Mouse (Mus musculus) G1E (cell line): ENCODE results near the gene Gm28230. TPM values are rescaled to one million over a fixed set of nuclear protein-coding genes. Genes with fewer than 3 reads are reported as not detected.
A peak's percentile ranks its signal among the peaks of the same experiment; 100 is the strongest.

ENCODE experiments used
- ATAC-seq: 2 replicates; pipeline ENCODE4 v1.8.0; 2016; ENCODE audit warnings: mild to moderate bottlenecking; ENCODE audit not compliant: insufficient number of reproducible peaks, poor library complexity, low FRiP score, severe bottlenecking; ENCODE audit errors: extremely low read depth
- DNase-seq: peaks from one replicate; pipeline ENCODE4 v3.0.0; 2012; ENCODE audit warnings: low spot score
- H3K27me3 ChIP-seq: 2 replicates; pipeline ENCODE4 v1.6.1; 2012; ENCODE audit warnings: mild to moderate bottlenecking, low read length, inconsistent platforms; ENCODE audit not compliant: insufficient read depth
- H3K36me3 ChIP-seq: replicated peaks from 2 replicates; pipeline ENCODE3; 2012; ENCODE audit warnings: mild to moderate bottlenecking, inconsistent platforms
- H3K4me1 ChIP-seq: 2 replicates; pipeline ENCODE4 v1.6.1; 2012; ENCODE audit warnings: low read depth, low read length, inconsistent platforms, mixed read lengths; ENCODE audit not compliant: insufficient read depth
- H3K4me3 ChIP-seq: 2 replicates; pipeline ENCODE4 v1.5.1; 2012; ENCODE audit warnings: low read depth, mild to moderate bottlenecking, inconsistent platforms, low read length, moderate library complexity, mixed read lengths
- H3K9me3 ChIP-seq: replicated peaks from 2 replicates; pipeline ENCODE4 v1.6.1; 2012; ENCODE audit warnings: inconsistent platforms
- CTCF ChIP-seq: IDR thresholded peaks from 2 replicates; pipeline ENCODE4 v1.5.1; 2012; ENCODE audit warnings: low read depth, low read length, inconsistent platforms, mixed read lengths
- GATA1 ChIP-seq: IDR thresholded peaks from 2 replicates; pipeline ENCODE4 v1.6.1; 2012; ENCODE audit warnings: borderline replicate concordance, low read length, inconsistent platforms, mixed read lengths
- GATA2 ChIP-seq: IDR thresholded peaks from 2 replicates; pipeline ENCODE4 v1.6.1; 2012; ENCODE audit warnings: low read depth, low read length, inconsistent platforms, borderline replicate concordance
- POLR2AphosphoS5 ChIP-seq: IDR thresholded peaks from 2 replicates; pipeline ENCODE4 v1.6.1; 2012; ENCODE audit warnings: low read depth, low read length, inconsistent platforms; ENCODE audit not compliant: insufficient replicate concordance
- TAL1 ChIP-seq: conservative IDR thresholded peaks from 2 replicates; pipeline ENCODE4 v1.6.1; 2012; ENCODE audit warnings: low read depth, low read length, inconsistent platforms, mixed read lengths
- polyA plus RNA-seq: library from polyadenylated mRNA; stranded (reverse); fragments of >175 nt; gene quantifications from 2 replicates; pipeline ENCODE4 v1.2.3, GENCODE M21; 2012
- total RNA-seq, 2 experiments: library from RNA; stranded (forward) in 1 of 2; stranded (reverse) in 1 of 2; fragments of 200-1000 nt in 1 of 2; fragments of >200 nt in 1 of 2; fragmentation: Nextera tagmentation in 1 of 2; gene quantifications; 2 replicates each; pipeline ENCODE4 v1.2.3; 2014 to 2017

Gene Gm28230
- total and polyA plus RNA-seq, 3 experiments, result 0.33 to 1.2 (median 0.55) TPM

GRCm38 (mm10) chr2:74761941-74762340, 35.4 kb downstream of the Gm28230 start:
- H3K4me3 ChIP-seq, result no peak overlapping the region
- H3K9me3 ChIP-seq, result peaks cover 8% of the 10 kb centered on the region
- TF ChIP-seq GATA1, result no peak
- no peak for TF ChIP-seq POLR2AphosphoS5
- TF ChIP-seq CTCF, result no peak
- no peak for TF ChIP-seq TAL1
- H3K4me1 ChIP-seq, result no peaks in the 10 kb centered on the region
- ATAC-seq, result no peak
- peaks cover 15% of the 10 kb centered on the region for H3K27me3 ChIP-seq
- no peak for DNase-seq
- H3K36me3 ChIP-seq, result no peaks in the 10 kb centered on the region

GRCm38 (mm10) chr2:74762522-74763244, 36.2 kb downstream of the Gm28230 start, which contains the start of gene Hoxd1:
Hoxd1 (plus strand) TSS chr2:74762980.
- Histone ChIP-seq H3K4me3 (peak within 1 kb of the TSS; percentile 13; the same call in 1 of the 2 replicates), H3K9me3 (peaks cover 8% of the 10 kb centered on the region), H3K4me1 (no peaks in the 10 kb centered on the region), H3K36me3 (no peaks in the 10 kb centered on the region), H3K27me3 (peaks cover 18% of the 10 kb centered on the region)
- TF ChIP-seq GATA1 (no peak), POLR2AphosphoS5 (no peak), GATA2 (no peak), CTCF (no peak), TAL1 (no peak)
- ATAC-seq (no peak), DNase-seq (no peak)

- H3K27me3 ChIP-seq, result peaks cover 20% of the 10 kb centered on the region
Measured at GRCm38 (mm10) chr2:74763245-74763735, 36.8 kb downstream of the Gm28230 start.

GRCm38 (mm10) chr2:74763976-74764375, 37.4 kb downstream of the Gm28230 start:
- no peaks in the 10 kb centered on the region for H3K36me3 ChIP-seq
- no peak for TF ChIP-seq GATA1
- no peak for TF ChIP-seq CTCF
- no peak for TF ChIP-seq POLR2AphosphoS5
- TF ChIP-seq TAL1, result no peak
- no peak overlapping the region for H3K4me3 ChIP-seq
- peaks cover 22% of the 10 kb centered on the region for H3K27me3 ChIP-seq
- H3K4me1 ChIP-seq, result no peaks in the 10 kb centered on the region
- ATAC-seq (no peak), DNase-seq (no peak)
- peaks cover 8% of the 10 kb centered on the region for H3K9me3 ChIP-seq

More at GRCm38 (mm10) chr2:74763245-74763735, 36.8 kb downstream of the Gm28230 start:
- Histone ChIP-seq H3K4me1 (no peaks in the 10 kb centered on the region), H3K4me3 (peak overlapping the region; percentile 13; the same call in 1 of the 2 replicates), H3K36me3 (no peaks in the 10 kb centered on the region), H3K9me3 (peaks cover 8% of the 10 kb centered on the region)
- TF ChIP-seq TAL1 (no peak), POLR2AphosphoS5 (no peak), CTCF (no peak), GATA1 (no peak), GATA2 (no peak)
- ATAC-seq (no peak), DNase-seq (no peak)

GRCm38 (mm10) chr2:74774359-74774758, 47.8 kb downstream of the Gm28230 start:
- no peaks in the 10 kb centered on the region for H3K36me3 ChIP-seq
- no peak for TF ChIP-seq GATA1
- no peak for TF ChIP-seq GATA2
- no peak for TF ChIP-seq POLR2AphosphoS5
- TF ChIP-seq TAL1, result no peak
- TF ChIP-seq CTCF, result no peak
- no peaks in the 10 kb centered on the region for H3K4me1 ChIP-seq
- ATAC-seq (no peak), DNase-seq (no peak)
- H3K27me3 ChIP-seq, result peaks cover 33% of the 10 kb centered on the region
- H3K4me3 ChIP-seq, result no peak overlapping the region
- no peaks in the 10 kb centered on the region for H3K9me3 ChIP-seq

GRCm38 (mm10) chr2:74777536-74778275, 51.2 kb downstream of the Gm28230 start:
- Histone ChIP-seq H3K4me1 (no peaks in the 10 kb centered on the region; the same call in 1 of the 2 replicates), H3K27me3 (peaks cover 26% of the 10 kb centered on the region), H3K36me3 (no peaks in the 10 kb centered on the region), H3K9me3 (no peaks in the 10 kb centered on the region), H3K4me3 (no peak overlapping the region)
- ATAC-seq, result no peak
- DNase-seq, result no peak
- no peak for TF ChIP-seq POLR2AphosphoS5
- no peak for TF ChIP-seq TAL1
- no peak for TF ChIP-seq GATA2
- no peak for TF ChIP-seq GATA1
- TF ChIP-seq CTCF, result no peak
